Mouse (Mus musculus): ENCODE data around the gene Rbp3.

Rbp3 gene

GRCm38 (mm10) chr14:33953761-33954160 is at the start of gene Rbp3:
Gene Rbp3, plus strand, starts transcription at chr14:33954003.
- no peak for DNase-seq

- DNase-seq: no peak
Observed at GRCm38 (mm10) chr14:33904851-33905250, 49.0 kb upstream of the Rbp3 start.

GRCm38 (mm10) chr14:33913727-33914126 is 40.1 kb upstream of the Rbp3 start:
- DNase-seq: no peak

GRCm38 (mm10) chr14:33914206-33914605 is 39.6 kb upstream of the Rbp3 start:
- DNase-seq: no peak

GRCm38 (mm10) chr14:33920727-33921559 is 32.9 kb upstream of the Rbp3 start:
- DNase-seq: no peak

- DNase-seq: no peak
Observed at GRCm38 (mm10) chr14:33922771-33923167, 31.0 kb upstream of the Rbp3 start.

GRCm38 (mm10) chr14:33923168-33924070 is 30.4 kb upstream of the Rbp3 start, which contains the start of gene Gdf10:
Gene Gdf10, plus strand, starts transcription at chr14:33923587.
- no peak for DNase-seq

GRCm38 (mm10) chr14:33931853-33932252 is 21.9 kb upstream of the Rbp3 start:
- DNase-seq: no peak

GRCm38 (mm10) chr14:33932935-33933703 is 20.7 kb upstream of the Rbp3 start:
- peak; percentile 37 for DNase-seq

GRCm38 (mm10) chr14:33933778-33934317 is 20.0 kb upstream of the Rbp3 start:
- peak; percentile 38 for DNase-seq

- DNase-seq: peak; percentile 57
Observed at GRCm38 (mm10) chr14:33939117-33939516, 14.7 kb upstream of the Rbp3 start.

GRCm38 (mm10) chr14:33940739-33941138 is 13.1 kb upstream of the Rbp3 start, which contains the start of gene Gdf2:
Gene Gdf2, plus strand, starts transcription at chr14:33941039.
- no peak for DNase-seq

- DNase-seq: no peak
Observed at GRCm38 (mm10) chr14:33942222-33942621, 11.6 kb upstream of the Rbp3 start.

- DNase-seq: no peak
Observed at GRCm38 (mm10) chr14:33946125-33946524, 7.7 kb upstream of the Rbp3 start.

- peak; percentile 22 for DNase-seq
Observed at GRCm38 (mm10) chr14:33952233-33952981, 1.4 kb upstream of the Rbp3 start.

GRCm38 (mm10) chr14:33956055-33956454 is 2.3 kb downstream of the Rbp3 start:
- DNase-seq: no peak

- DNase-seq: no peak
Observed at GRCm38 (mm10) chr14:33958186-33958585, 4.4 kb downstream of the Rbp3 start.

GRCm38 (mm10) chr14:33958841-33959240 is 5.0 kb downstream of the Rbp3 start:
- no peak for DNase-seq

GRCm38 (mm10) chr14:33959341-33959740 is 5.5 kb downstream of the Rbp3 start:
- peak; percentile 59 for DNase-seq

GRCm38 (mm10) chr14:33965675-33966074 is 11.9 kb downstream of the Rbp3 start:
- DNase-seq: no peak

- no peak for DNase-seq
Observed at GRCm38 (mm10) chr14:33972679-33973078, 18.9 kb downstream of the Rbp3 start.

GRCm38 (mm10) chr14:33974752-33975151 is 20.9 kb downstream of the Rbp3 start:
- no peak for DNase-seq

All from cerebellum, adult 8-10 months (tissue).